Mouse (Mus musculus): ENCODE results near the gene Atp13a1. TPM values are rescaled to one million over a fixed set of nuclear protein-coding genes. Genes with fewer than 3 reads are reported as not detected.
A peak's percentile ranks its signal among the peaks of the same experiment; 100 is the strongest.

Atp13a1 gene
- 39.5 and 43.8 TPM in 2 replicates for polyA plus RNA-seq (2012; rRNA removed)

DNA sequence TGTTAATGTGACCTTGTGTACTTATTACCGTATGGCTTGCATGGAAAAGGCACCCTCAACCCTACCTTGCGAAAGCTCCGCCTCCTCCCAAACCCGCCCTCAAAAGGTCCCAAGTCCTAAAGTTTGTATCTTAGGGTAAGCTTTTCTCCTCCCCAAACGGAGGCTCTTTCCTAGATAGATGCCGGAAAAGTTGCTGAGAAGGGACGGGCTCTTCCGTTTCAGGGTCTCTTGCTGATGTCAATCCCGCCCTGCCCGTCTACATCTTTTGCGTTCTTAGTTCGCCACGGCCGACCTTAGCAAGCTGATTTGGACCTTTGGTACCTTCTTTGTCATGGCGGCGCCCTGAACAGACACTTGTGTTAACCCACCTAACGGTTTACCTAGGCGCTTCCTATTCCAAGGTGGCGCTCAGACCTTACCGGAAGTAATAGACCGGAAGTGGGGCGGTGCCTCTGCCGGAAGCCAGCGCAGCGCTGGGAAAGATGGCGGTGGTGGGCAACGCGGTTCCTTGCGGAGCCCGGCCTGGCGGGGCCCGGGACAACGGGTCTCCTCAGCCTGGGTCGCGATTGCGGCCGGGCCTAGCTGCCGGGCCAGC lies at the start of gene Atp13a1, which contains the start of gene Zfp866:
TSS of gene Atp13a1 (plus strand) at position 391 of the 595 bp plus-strand sequence.
TSS of gene Zfp866 (minus strand) at position 406 of the 595 bp plus-strand sequence.
- peak; percentile 76 for DNase-seq (ENCODE audit: low spot score)

DNA sequence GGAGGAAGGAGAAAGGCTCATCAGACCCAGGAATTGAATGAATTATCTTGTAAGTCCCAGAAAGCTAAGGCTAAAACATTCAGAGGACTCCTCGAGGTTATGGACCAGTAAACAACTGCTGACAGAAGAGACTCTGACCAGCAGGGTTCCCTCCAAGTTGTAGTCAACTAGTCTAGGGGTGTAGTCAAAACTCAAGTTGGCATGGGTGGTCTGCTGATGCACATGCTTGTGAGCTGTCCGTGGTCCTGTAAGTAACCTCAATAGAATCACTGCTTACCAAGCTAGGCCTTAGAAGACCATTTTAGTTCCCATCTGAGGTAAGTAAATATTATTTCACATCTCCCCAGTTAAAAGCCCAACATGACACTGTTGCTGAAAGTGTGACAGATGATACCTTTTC lies 49.7 kb upstream of the Atp13a1 start:
- DNase-seq (ENCODE audit: low spot score) = no peak

DNA sequence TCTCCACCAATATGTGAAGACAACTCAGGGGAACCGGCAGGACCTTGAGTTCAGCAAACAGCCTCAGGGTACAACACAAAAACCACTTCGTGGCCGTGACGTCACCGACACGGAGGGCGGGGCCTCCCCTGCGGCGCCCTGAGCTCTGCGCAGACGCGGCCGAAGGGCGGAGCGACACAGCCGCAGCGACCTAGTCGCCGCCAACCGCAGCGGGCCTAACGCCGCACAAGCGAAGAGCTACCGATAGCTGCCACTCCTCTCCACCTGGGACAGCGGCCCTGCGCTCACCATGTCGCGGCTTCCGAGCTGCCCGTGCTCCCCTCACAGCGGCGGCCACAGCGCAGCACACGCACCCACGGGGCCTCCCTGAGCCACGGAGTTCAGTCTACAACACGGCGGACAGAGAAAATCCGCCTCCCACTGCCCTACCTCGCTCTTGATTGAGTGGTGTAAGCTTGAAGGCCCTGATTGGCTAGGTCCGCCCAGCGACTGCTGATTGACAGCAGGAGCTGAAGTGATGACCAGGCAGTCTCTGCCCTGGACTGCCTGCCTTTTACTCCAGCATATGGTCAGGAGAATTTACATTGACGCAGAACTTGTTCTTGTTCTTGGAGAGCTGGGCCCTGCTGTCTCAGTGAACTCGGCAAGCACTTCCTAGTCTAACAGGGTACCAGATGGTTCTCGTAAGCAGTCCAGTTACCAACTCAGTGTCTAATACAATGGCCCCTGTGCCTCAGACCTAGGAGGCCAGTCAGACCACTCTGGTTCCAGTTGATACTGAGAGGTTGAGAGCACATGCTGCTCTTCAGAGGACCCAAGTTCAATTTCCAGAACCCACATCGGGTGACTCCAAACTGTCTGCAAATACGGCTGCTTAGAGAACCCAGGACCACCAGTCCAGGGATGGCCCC lies 41.2 kb upstream of the Atp13a1 start, which contains the start of gene Zfp963:
TSS of gene Zfp963 (minus strand) at position 427 of the 911 bp plus-strand sequence.
- peak; percentile 93 for DNase-seq (ENCODE audit: low spot score)

DNA sequence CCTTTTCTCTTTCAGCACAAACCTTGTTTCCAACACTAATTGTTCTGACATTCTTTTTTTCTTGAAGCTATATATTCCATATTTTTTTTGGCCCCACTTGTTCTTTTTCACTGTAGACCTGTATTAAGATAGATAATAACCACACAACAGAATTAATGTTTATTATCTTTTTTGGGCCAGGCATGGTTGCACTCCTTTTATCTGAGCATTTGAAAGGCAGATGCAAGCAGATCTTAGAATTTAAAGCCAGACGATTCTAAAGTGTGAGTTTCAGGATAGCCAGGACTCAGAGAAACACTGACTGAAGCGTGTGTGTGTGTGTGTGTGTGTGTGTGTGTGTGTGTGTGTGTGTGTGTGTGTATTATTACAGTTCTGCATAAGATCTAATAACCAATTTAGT lies 38.5 kb upstream of the Atp13a1 start:
- no peak for DNase-seq (ENCODE audit: low spot score)

DNA sequence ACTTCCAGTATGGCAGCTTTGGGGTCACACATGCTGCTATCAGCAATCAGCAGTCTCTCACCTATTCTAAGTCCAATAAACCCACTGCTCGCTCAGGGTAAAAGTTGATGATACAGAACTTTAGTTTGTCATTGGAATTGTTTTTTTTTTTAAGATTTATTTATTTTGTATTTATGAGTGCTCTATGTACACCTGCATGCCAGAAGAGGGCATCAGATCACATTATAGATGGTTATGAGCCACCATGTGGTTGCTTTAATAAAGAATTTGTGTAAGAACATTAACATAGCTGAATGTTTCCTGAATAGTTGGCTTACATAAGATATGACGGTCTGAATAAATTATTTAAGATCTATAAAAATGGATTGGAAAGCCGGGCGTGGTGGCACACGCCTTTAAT lies 32.6 kb upstream of the Atp13a1 start:
- no peak for DNase-seq (ENCODE audit: low spot score)

DNA sequence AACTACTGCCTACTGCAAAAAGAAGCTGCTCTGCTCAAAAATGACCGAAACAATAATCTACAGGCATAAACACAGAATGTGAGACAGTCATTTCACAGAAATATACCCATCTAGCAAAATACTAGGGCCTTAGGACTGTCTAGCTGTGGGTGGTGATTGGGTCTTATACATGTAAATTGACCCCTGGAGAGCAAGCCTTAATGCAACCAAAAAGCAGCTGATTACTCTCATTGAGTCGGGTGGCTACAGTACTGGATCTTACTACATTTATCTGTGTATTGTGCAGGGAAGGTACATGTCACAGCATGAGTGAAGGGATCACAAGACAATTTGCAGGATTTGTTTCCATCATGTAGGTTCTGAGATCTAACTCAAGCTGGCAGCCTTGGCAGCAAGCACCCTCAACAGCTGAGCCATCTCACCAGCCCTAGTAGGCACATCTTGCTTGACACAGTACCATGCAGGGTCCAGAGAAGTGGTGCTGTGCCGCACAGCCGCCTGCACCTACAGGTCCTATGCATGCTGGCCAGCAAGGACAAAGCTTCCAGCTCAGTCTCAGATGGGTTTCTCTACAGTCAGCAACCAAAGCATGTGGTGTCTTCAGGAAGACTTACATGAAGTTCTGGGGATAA lies 29.0 kb upstream of the Atp13a1 start:
- no peak for DNase-seq (ENCODE audit: low spot score)

DNA sequence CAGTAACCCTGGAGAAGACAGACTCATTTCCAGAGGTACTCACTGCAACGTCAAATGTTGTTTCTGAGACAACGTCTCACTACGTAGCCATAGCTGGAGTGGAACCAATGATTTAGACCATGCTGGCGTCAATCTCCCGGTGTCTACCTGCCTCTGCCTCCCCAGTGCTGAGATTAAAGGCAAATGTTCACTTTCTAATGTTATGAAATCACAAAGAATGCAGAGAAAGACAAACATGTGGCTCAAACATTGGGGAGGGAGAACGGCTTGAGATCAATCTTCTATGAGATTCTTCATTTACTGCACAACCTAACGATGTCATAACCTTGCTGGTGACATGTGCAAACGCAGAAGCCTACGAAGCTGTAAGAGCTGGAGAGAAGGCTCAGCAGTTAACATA lies 19.7 kb upstream of the Atp13a1 start:
- no peak for DNase-seq (ENCODE audit: low spot score)

DNA sequence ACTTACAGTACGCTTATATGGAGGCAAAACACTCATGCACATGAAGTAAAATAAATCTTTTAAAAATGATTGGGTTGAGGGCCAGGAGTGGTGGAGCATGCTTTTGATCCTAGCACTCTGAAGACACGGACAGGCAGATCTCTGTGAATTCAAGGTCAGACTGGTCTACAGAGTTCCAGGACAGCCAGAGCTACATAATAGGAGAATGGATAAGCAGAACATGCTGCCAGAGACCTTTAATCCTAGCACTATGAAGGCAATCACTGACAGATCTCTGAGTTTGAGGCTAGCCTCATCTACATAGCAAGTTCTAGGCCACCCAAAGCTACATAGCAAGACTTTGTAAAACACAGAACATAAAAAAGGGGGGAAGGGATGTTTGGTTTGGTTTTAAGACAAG lies 18.9 kb upstream of the Atp13a1 start:
- DNase-seq (ENCODE audit: low spot score) = no peak

DNA sequence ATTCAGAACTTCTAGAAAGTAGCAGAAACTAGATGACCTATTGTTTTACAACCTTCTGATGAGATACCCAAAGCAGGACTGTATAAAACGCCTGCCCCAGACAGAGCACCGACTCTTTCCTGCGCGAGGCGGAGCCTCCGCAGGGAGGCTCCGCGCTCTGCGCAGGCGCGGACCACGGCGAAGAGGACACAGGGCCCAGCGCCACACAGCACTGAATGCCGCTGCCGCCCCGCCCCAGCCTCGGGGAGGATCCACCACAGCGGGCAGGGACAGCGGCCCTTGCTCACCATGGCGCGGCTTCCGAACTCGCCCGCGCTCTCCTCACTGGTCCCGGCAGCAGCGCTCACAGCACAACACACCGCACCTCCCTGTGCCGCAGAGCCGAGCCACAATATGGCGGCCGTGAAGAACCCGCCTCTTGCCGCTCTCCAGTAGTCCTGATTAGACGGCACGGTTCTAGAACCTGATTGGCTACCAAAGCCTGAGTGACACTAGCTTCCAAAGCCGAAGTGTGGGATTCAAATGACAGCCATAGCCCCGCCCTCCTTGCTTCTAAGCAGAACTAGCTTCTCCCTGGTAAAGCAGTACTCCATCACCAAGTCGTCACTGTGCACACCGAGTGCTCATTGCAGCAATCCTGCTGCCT lies 16.3 kb upstream of the Atp13a1 start, which contains the start of gene Gm20422:
TSS of gene Gm20422 (minus strand) at position 384 of the 646 bp plus-strand sequence.
- peak; percentile 86 for DNase-seq (ENCODE audit: low spot score)

DNA sequence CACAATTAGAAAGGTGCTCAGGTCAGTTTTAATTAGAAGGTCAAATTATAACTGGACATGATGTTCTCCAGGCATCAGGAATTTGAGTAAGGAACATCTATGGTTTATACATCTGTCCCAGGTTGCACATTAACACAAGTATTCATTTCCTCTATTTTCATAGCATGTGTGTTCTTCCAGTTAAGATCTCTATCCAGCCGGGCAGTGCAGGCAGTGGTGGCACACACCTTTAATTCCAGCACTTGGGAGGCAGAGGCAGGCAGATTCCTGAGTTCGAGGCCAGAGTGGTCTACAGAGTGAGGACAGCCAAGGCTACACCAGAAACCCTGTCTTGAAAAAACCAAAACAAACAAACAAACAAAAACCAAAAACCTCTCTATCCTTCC lies 15.8 kb upstream of the Atp13a1 start:
- no peak for DNase-seq (ENCODE audit: low spot score)

DNA sequence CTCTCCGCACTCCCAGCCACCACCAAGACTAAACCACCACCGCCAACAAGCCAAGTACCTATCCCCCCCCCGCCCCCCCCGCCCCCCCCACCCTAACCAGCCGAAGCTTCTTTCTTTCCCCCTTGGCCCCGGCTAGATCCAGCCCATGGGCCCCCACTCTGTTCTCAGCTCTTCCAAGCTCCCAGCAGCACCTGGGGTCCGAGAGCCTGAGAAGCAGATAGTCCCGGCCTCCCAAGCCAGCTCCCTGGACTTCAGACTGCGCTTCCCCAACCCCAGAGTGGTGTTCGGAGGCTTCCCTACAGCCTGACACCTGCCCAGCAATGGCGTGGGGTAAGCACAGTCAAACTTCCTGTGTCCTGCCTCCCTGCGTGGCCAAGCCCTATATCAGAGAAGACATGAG lies 13.9 kb upstream of the Atp13a1 start:
- no peak for DNase-seq (ENCODE audit: low spot score)

DNA sequence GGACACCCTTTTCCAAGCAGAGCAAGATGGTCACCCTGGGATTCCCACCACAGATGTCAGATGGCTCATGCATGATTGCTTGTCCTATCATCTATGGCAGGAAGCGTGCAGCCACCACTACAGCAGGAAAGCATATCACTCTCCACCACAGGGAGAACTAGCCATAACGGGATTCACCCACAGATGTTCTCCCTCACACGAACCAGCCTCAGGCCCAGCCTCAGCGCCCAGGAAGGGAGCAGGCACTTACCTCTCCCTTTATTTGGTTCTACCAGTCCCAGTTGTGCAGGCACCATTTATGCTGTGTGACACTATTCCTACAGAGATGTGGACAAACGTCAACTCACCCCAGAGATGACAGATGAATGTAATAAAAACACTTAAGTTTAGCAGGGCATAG lies 1.9 kb upstream of the Atp13a1 start:
- no peak for DNase-seq (ENCODE audit: low spot score)

DNA sequence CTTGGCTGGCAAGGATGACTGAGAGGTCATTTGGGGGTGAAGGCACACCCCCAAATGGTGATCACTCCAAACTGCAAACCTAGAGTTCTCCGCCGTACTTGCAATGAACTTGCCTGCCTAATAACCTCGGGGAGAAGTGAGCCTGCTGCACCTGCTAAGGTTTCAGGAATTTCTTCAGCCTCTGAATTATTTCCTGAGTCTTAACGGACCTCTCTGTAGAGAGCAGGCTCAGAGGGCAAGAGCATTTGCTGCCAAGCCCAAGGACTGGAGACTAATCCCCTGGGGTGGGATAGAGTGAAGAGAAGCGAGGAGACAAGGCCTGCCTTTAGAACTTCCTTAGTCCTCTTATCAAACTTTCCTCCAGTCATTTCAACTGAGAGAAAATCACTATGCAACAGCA lies 1.2 kb upstream of the Atp13a1 start:
- no peak for DNase-seq (ENCODE audit: low spot score)

DNA sequence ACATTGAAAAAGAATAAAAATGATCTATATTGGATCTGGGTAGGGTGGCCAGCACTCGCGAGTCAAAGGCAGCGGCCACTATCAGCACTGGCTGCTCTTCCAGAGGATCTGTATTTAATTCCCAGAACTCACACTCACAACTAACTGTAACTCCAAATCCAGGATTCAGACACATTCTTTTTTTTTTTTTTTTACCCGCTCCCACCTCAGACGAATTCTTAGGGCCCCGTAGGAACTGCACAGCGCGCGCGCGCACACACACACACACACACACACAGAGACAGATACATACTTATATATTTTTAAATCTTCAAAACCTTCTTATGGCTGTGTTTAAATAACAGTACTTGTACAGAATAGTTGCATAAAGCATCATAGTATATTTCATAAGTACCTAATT lies 599 bp upstream of the Atp13a1 start:
- no peak for DNase-seq (ENCODE audit: low spot score)

DNA sequence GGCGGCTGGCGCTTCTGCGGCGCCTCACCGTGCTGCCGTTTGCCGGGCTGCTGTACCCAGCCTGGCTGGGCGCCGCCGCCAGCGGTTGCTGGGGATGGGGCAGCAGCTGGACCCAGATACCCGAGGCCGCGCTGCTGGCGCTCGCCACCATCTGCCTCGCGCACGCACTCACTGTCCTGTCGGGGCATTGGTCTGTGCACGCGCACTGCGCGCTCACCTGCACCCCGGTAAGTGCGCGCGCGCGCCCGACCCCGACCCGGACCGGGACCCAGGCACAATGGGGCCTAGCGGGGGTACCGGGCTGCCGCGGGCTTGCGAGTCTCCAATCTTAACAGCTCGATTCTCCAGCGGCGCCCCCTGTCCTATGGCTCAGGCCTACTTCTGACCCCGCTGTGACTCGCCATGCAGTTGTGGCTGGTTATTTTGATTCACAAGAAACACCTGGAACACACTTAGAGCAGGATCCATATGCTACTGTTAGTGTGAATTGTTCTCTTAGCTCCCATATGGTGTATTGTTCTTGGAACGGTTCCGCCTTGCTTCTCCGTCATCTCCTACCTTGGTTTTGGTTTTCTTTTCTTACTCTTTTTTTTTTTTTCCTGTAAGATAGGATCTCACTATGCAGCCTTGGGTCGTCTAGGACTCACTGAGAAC lies 579 bp downstream of the Atp13a1 start:
- DNase-seq (ENCODE audit: low spot score) = no peak

DNA sequence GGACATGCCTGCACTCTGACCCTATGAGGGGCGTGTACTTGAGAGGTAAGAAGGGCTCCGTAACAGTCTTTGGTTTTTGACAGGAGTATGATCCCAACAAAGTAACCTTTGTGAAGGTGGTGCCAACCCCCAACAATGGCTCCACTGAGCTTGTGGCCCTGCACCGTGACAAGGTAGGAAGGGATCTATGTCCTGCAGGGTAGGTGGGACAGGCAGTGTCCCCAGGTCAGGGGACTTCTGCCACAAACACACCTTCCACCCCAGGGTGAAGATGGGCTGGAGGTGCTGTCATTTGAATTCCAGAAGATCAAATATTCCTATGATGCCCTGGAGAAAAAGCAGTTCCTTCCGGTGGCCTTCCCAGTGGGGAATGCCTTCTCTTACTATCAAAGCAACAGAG lies 2.7 kb downstream of the Atp13a1 start:
- DNase-seq (ENCODE audit: low spot score) = no peak

DNA sequence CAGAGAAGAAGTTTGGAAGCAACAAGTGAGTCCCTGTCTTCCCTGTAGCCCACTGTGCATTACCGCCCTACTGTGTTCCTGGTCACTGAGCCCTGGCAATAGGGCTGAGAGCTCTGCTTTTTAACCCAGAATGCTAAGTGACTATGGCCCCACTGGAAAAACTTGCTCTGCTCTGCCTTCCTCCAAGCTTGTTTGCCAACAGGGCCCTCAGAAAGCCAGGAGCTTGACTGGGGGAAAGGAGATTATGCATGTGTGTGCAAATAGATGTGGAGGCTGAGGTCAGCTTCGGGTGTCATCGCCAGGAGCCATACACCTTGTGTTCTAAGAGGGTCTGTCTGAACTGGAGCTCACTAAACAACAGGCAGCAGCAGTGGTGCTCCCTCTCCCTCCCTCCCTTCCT lies 3.1 kb downstream of the Atp13a1 start:
- DNase-seq (ENCODE audit: low spot score) = no peak

DNA sequence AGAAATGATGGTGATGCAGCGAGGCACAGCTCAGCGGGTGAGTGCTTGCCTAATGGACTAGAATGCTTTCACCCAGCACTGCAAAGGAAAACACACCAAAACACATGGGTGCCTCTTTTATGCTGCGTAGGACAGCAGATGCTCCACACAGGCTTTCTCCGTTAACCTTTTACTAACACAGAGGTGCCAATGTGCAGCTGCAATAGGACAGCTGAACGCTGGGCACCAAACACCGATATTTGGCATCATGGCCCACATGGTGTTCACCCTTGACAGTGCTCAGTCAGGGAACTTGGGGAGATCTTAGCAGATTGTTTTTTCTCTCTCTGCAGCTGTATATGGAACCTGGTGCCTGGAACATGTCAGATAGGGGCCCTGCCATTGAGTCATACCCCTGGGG lies 3.9 kb downstream of the Atp13a1 start:
- DNase-seq (ENCODE audit: low spot score) = no peak

DNA sequence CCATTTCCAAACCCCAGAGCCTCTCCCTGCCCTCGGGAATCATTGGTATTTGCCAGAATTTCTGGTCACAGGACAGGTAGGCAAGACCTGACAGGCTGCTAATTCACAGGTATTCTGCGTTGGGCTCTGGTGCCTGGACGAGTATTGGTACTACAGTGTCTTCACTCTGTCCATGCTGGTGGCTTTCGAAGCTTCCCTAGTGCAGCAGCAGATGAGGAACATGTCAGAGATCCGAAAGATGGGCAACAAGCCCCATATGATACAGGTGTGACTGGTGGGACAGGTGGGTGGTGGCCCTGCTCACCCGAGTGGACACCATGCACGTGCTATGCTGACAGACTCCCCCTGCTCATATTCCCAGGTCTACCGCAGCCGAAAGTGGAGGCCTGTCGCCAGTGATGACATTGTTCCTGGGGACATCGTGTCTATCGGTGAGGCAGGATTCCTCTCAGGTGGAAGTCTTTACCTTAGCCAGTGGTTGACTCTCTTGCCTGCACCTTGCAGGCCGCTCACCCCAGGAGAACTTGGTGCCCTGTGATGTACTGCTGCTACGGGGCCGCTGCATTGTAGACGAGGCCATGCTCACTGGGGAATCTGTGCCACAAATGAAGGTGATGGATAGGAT lies 5.9 kb downstream of the Atp13a1 start:
- no peak for DNase-seq (ENCODE audit: low spot score)

DNA sequence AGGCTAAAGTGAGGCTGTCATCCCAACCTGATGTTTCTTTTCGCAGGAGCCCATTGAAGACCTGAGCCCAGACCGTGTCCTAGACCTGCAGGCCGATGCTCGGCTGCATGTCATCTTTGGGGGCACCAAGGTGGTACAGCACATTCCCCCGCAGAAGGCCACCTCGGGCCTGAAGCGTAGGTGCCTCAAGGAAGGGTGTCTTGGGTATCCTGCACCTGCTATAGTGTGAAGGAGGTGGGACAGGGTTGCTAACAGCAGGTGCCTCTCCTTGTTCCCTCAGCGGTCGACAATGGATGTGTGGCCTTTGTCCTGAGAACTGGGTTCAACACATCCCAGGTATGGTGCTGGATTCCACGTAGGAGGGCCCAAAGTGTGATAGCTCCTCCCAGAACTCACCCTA lies 6.7 kb downstream of the Atp13a1 start:
- no peak for DNase-seq (ENCODE audit: low spot score)

DNA sequence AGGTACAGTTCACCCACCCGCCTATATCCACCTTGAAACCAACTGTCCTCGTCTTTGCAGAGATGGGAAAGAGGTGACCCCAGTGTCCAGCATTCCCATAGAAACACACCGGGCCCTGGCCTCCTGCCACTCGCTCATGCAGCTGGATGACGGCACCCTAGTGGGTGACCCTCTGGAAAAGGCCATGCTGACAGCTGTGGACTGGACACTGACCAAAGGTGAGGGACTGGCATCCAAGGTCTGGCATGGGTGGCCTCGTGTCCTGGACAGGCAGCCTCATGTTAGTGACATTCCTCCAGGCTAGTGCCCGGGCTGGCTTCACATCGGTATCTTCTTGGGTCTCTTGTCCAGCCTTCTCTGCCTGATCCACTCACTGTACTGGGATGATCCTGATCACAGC lies 8.3 kb downstream of the Atp13a1 start:
- DNase-seq (ENCODE audit: low spot score) = no peak
